Comparison of ENCODE assay signal across 13 mouse cellular contexts in genomic region chr1:166279580-166280206, GRCm38 (mm10). TPM values are rescaled to one million over a fixed set of nuclear protein-coding genes. Genes with fewer than 3 reads are reported as not detected.
DNase-seq lines count a peak whose midpoint lies in the region; ATAC-seq and TF ChIP-seq lines count a peak whose summit lies in the region.
"Had no signal": no experiment of that assay in that cellular context is flagged by ENCODE, and none has a peak within 500 bp of the region (broad histone marks: within the 10 kb centered on the region; RNA-seq: fewer than 3 reads in every experiment).

No protein-coding gene starts in this region.

- H3K36me3 ChIP-seq in heart, adult 2 months (ENCODE audit: control insufficient read depth, insufficient read depth, low read length) = no peaks in the 10 kb centered on the region
- H3K36me3 ChIP-seq in forebrain, embryonic 14.5 days (ENCODE audit: control insufficient read depth, insufficient read depth, low read length) = no peaks in the 10 kb centered on the region
- no peaks in the 10 kb centered on the region for H3K36me3 ChIP-seq in limb, embryonic 14.5 days (ENCODE audit: control insufficient read depth, insufficient read depth, low read length)
- no peaks in the 10 kb centered on the region for H3K36me3 ChIP-seq in heart, embryonic 12.5 days

- no peaks in the 10 kb centered on the region for H3K9me3 ChIP-seq in forebrain, embryonic 14.5 days (replicated peaks; ENCODE audit: control insufficient read depth, low read length)
- no peaks in the 10 kb centered on the region for H3K9me3 ChIP-seq in limb, embryonic 14.5 days (ENCODE audit: control insufficient read depth, low read length)
- no peaks in the 10 kb centered on the region for H3K9me3 ChIP-seq in heart, embryonic 12.5 days (replicated peaks)

- no peak for TF ChIP-seq POLR2A in heart, adult 2 months (IDR thresholded peaks at IDR 0.05; ENCODE audit: insufficient read depth, low read depth, low read length)
- TF ChIP-seq POLR2A in limb, embryonic 14.5 days (IDR thresholded peaks at IDR 0.05; ENCODE audit: borderline replicate concordance, extremely low read depth, insufficient read depth, insufficient read length) = no peak
- no peak for TF ChIP-seq POLR2A in olfactory bulb, adult 2 months (IDR thresholded peaks at IDR 0.05; ENCODE audit: insufficient read depth, low read depth, low read length)
- no peak for TF ChIP-seq POLR2A in lung, adult 2 months (IDR thresholded peaks at IDR 0.05; ENCODE audit: borderline replicate concordance, extremely low read depth, low read depth, low read length)

- H3K4me2 ChIP-seq in forebrain, embryonic 14.5 days (ENCODE audit: low read length) = peak overlapping the region; percentile 28
- H3K4me2 ChIP-seq in limb, embryonic 14.5 days (replicated peaks; ENCODE audit: low read depth, low read length, severe bottlenecking) = no peak overlapping the region
- no peak overlapping the region for H3K4me2 ChIP-seq in heart, embryonic 12.5 days

- peaks cover 1% of the 10 kb centered on the region; the same call in 1 of the 2 replicates for H3K4me1 ChIP-seq in heart, adult 2 months (ENCODE audit: control insufficient read depth, insufficient read depth, low read length)
- H3K4me1 ChIP-seq in forebrain, embryonic 14.5 days (ENCODE audit: control insufficient read depth, insufficient read depth, low read length) = peaks cover 68% of the 10 kb centered on the region
- H3K4me1 ChIP-seq in limb, embryonic 14.5 days (ENCODE audit: control insufficient read depth, insufficient read depth, low read length) = peaks cover 22% of the 10 kb centered on the region
- H3K4me1 ChIP-seq in olfactory bulb, adult 2 months (ENCODE audit: control insufficient read depth, insufficient read depth, low read length) = peaks cover 32% of the 10 kb centered on the region
- H3K4me1 ChIP-seq in heart, embryonic 12.5 days (replicated peaks) = peaks cover 17% of the 10 kb centered on the region
- H3K4me1 ChIP-seq in lung, adult 2 months (ENCODE audit: control insufficient read depth, insufficient read depth, low read length) = peaks cover 3% of the 10 kb centered on the region; the same call in 1 of the 2 replicates

- H3K9ac ChIP-seq in heart, adult 2 months (ENCODE audit: low read depth, low read length) = no peak overlapping the region
- H3K9ac ChIP-seq in forebrain, embryonic 14.5 days (ENCODE audit: low read length) = peak overlapping the region; percentile 18; the same call in 1 of the 2 replicates
- H3K9ac ChIP-seq in limb, embryonic 14.5 days (ENCODE audit: low read depth, low read length, severe bottlenecking) = no peak overlapping the region
- no peak overlapping the region for H3K9ac ChIP-seq in heart, embryonic 12.5 days

- H3K4me3 ChIP-seq in heart, adult 2 months = no peak overlapping the region
- no peak overlapping the region for H3K4me3 ChIP-seq in forebrain, embryonic 14.5 days (ENCODE audit: low read depth, low read length)
- H3K4me3 ChIP-seq in limb, embryonic 14.5 days (replicated peaks; ENCODE audit: low read length) = no peak overlapping the region
- H3K4me3 ChIP-seq in olfactory bulb, adult 2 months (ENCODE audit: insufficient read depth, low read depth, low read length) = no peak overlapping the region
- no peak overlapping the region for H3K4me3 ChIP-seq in heart, embryonic 12.5 days
- no peak overlapping the region for H3K4me3 ChIP-seq in lung, adult 2 months (replicated peaks; ENCODE audit: extremely low read depth, low read depth, low read length)

- no peak for TF ChIP-seq EP300 in heart, adult 2 months (IDR thresholded peaks at IDR 0.05; ENCODE audit: insufficient read depth, low read depth, low read length)

- no peaks in the 10 kb centered on the region; the same call in 1 of the 2 replicates for H3K27me3 ChIP-seq in heart, adult 2 months (ENCODE audit: control insufficient read depth, insufficient read depth, low read length)
- no peaks in the 10 kb centered on the region for H3K27me3 ChIP-seq in forebrain, embryonic 14.5 days (replicated peaks; ENCODE audit: control insufficient read depth, insufficient read depth, low read length)
- H3K27me3 ChIP-seq in limb, embryonic 14.5 days (ENCODE audit: control insufficient read depth, insufficient read depth, low read length) = no peaks in the 10 kb centered on the region
- no peaks in the 10 kb centered on the region for H3K27me3 ChIP-seq in heart, embryonic 12.5 days (replicated peaks)

- no peak overlapping the region for H3K27ac ChIP-seq in heart, adult 2 months
- H3K27ac ChIP-seq in forebrain, embryonic 14.5 days (ENCODE audit: low read depth, low read length) = peak overlapping the region; percentile 93
- no peak overlapping the region for H3K27ac ChIP-seq in limb, embryonic 14.5 days (replicated peaks; ENCODE audit: low read depth, low read length)
- peak overlapping the region; percentile 69 for H3K27ac ChIP-seq in olfactory bulb, adult 2 months (ENCODE audit: insufficient read depth, low read depth, low read length)
- no peak overlapping the region for H3K27ac ChIP-seq in heart, embryonic 12.5 days (ENCODE audit: poor library complexity, severe bottlenecking)
- H3K27ac ChIP-seq: kidney, postnatal 0 days had no signal

- peak; percentile 83 for DNase-seq in heart, adult 11 months
- no peak for DNase-seq in heart, adult 2 months
- peak; percentile 48 for DNase-seq in forebrain, embryonic 14.5 days (ENCODE audit: low spot score)
- DNase-seq in limb, embryonic 14.5 days (ENCODE audit: low spot score) = no peak
- DNase-seq in testis, postnatal 10 days (ENCODE audit: low spot score) = no peak
- no peak for DNase-seq in lung, adult 2 months
- DNase-seq: spleen, adult 18-20 months; thymus, postnatal 4 days had no signal

- TF ChIP-seq CTCF in heart, adult 2 months (IDR thresholded peaks at IDR 0.05) = no peak
- TF ChIP-seq CTCF in olfactory bulb, adult 2 months (IDR thresholded peaks at IDR 0.05; ENCODE audit: insufficient read depth, low read depth, low read length) = no peak
- no peak for TF ChIP-seq CTCF in lung, adult 2 months (IDR thresholded peaks at IDR 0.05; ENCODE audit: insufficient read depth, low read length)

- WGBS in heart, adult 2 months = 63% methylated on average over 9 of the region's 9 CpGs
- 9% methylated on average over 9 of the region's 9 CpGs for WGBS in forebrain, embryonic 14.5 days
- 37% methylated on average over 9 of the region's 9 CpGs for WGBS in limb, embryonic 14.5 days
- 35% methylated on average over 9 of the region's 9 CpGs for WGBS in olfactory bulb, adult 2 months
- 45% methylated on average over 9 of the region's 9 CpGs for WGBS in heart, embryonic 12.5 days
- WGBS in lung, adult 2 months = 59% methylated on average over 9 of the region's 9 CpGs

- 0 out of 2 replicates have a peak, but pooled peaks have one; percentile 7 for ATAC-seq in forebrain, embryonic 14.5 days
- ATAC-seq in limb, embryonic 14.5 days (ENCODE audit: low FRiP score, low read depth) = peak; percentile 24; the same call in 1 of the 2 replicates
- no peak for ATAC-seq in heart, embryonic 12.5 days (ENCODE audit: insufficient number of reproducible peaks, low FRiP score)
- ATAC-seq: lung, postnatal 0 days had no signal

- intact Hi-C loops in heart, adult 2 months (cut with DNase I) = no loop called here

- no peaks in the 10 kb centered on the region for H3K79me2 ChIP-seq in heart, adult 2 months (replicated peaks; ENCODE audit: control insufficient read depth, insufficient read depth, low read length)

RNA-seq across cellular contexts. Expression of gene Ildr2, which starts 25.8 kb away (rescaled TPM):
- 1 to 10 TPM; 2.4 to 2.9 TPM for total RNA-seq in heart, adult 2 months (2021)
- polyA plus RNA-seq in heart, adult 2 months (2012; rRNA removed) = 0.25 and 1.00 TPM in 2 replicates
- 2.6 TPM in 2 replicates for polyA plus RNA-seq in forebrain, embryonic 14.5 days (2014; fragmentation: Nextera tagmentation; extraction: Ambion mirVana)
- polyA plus RNA-seq in limb, embryonic 14.5 days (2012; rRNA removed) = 0.20 and 0.31 TPM in 2 replicates
- polyA plus RNA-seq in limb, embryonic 14.5 days (2014; fragmentation: Nextera tagmentation; extraction: Ambion mirVana) = 0.33 and 0.40 TPM in 2 replicates
- 36.7 and 55.3 TPM in 2 replicates for polyA plus RNA-seq in olfactory bulb, adult 2 months (2012; ENCODE audit: insufficient read depth, insufficient read length, low replicate concordance, missing spikeins)
- polyA plus RNA-seq in heart, embryonic 12.5 days (2016; fragmentation: Nextera tagmentation; extraction: Ambion mirVana) = 2.1 and 2.2 TPM in 2 replicates
- polyA plus RNA-seq in lung, adult 2 months (2012; rRNA removed) = 1.1 and 2.3 TPM in 2 replicates

RNA-seq across cellular contexts. Expression of gene Mael, which starts 41.1 kb away (rescaled TPM):
- total RNA-seq in heart, adult 2 months (2021) = not detected
- polyA plus RNA-seq in heart, adult 2 months (2012; rRNA removed) = 0.18 and 0.26 TPM in 2 replicates
- not detected in 2 replicates for polyA plus RNA-seq in forebrain, embryonic 14.5 days (2014; fragmentation: Nextera tagmentation; extraction: Ambion mirVana)
- polyA plus RNA-seq in limb, embryonic 14.5 days (2012; rRNA removed) = 0.04 and 0.08 TPM in 2 replicates
- polyA plus RNA-seq in limb, embryonic 14.5 days (2014; fragmentation: Nextera tagmentation; extraction: Ambion mirVana) = not detected in 2 replicates
- polyA plus RNA-seq in olfactory bulb, adult 2 months (2012; ENCODE audit: insufficient read depth, insufficient read length, low replicate concordance, missing spikeins) = not detected in 2 replicates
- not detected in 2 replicates for polyA plus RNA-seq in heart, embryonic 12.5 days (2016; fragmentation: Nextera tagmentation; extraction: Ambion mirVana)
- not detected in 2 replicates for polyA plus RNA-seq in lung, adult 2 months (2012; rRNA removed)
- total RNA-seq: adrenal gland, postnatal 10 days had no signal
- polyA plus RNA-seq: kidney, postnatal 0 days; lung, postnatal 0 days had no signal

Comparison
In these comparisons a context has a peak if more than half of its experiments do, and no peak if none do; other contexts are left out.
1. DNase-seq: peak in heart, adult 11 months (single experiment) and forebrain, embryonic 14.5 days (single experiment); none in heart, adult 2 months (0 of 2), limb, embryonic 14.5 days (single experiment), testis, postnatal 10 days (single experiment) and lung, adult 2 months (single experiment).
2. H3K27ac ChIP-seq: peak in forebrain, embryonic 14.5 days (single experiment) and olfactory bulb, adult 2 months (single experiment); none in heart, adult 2 months (single experiment), limb, embryonic 14.5 days (single experiment) and heart, embryonic 12.5 days (single experiment).
3. RNA of gene Ildr2, which starts 25.8 kb away (polyA plus RNA-seq): 36.7 to 55.3 TPM in olfactory bulb, adult 2 months; 2.6 TPM in forebrain, embryonic 14.5 days, 2.1 to 2.2 TPM in heart, embryonic 12.5 days, 1.1 to 2.3 TPM in lung, adult 2 months, 0.20 to 0.40 TPM in limb, embryonic 14.5 days and 0.25 to 1.00 TPM in heart, adult 2 months; every median in the first group is over 10 times any median in the second.